Mouse (Mus musculus): ENCODE measurements around the gene Ccdc14. TPM values are rescaled to one million over a fixed set of nuclear protein-coding genes. Genes with fewer than 3 reads are reported as not detected.

Gene Ccdc14
- polyA plus RNA-seq (2012; rRNA removed) = 0.95 and 0.98 TPM in 2 replicates

DNA sequence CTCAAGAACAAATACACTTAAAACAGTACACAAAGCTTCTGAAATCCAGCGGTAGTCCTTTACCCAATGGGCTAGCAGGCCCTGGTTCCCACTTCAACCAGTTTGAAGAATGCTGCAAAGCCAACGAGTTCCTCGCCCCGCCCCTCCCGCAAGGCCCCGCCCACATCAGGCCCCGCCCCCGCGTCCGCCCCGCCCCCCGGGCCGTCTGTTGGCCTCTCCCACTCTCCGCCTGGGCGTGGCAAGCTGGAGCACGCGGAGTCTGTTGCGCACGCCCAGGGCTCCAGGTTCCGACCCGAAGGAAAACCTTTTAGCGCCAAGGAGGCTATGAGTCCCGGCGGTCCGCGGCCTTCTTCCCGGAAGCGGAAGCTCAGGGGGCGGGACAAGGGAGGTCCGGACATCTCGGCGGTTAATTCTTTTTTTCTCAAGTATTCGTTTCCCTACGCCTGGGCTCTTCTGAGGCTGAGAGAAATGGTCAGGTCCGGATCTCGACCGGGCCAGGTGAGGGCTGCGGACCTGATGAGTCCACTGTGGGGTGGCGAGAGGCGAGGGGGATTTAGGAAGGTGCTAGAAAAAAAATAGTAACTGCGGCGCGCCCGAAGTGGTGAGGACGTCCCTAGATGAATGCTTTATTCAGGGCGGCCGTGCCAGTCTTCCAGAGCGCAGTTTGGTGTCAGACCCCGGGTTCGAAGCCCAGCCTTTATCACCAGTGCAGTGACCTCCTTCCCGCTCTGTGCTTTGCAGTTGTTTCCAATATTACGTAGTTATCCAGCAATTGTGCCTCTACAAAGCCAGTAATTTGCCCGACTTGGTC, at the start of gene Ccdc14:
TSS of gene Ccdc14 (plus strand) at position 283 of the 811 bp plus-strand sequence.

DNA sequence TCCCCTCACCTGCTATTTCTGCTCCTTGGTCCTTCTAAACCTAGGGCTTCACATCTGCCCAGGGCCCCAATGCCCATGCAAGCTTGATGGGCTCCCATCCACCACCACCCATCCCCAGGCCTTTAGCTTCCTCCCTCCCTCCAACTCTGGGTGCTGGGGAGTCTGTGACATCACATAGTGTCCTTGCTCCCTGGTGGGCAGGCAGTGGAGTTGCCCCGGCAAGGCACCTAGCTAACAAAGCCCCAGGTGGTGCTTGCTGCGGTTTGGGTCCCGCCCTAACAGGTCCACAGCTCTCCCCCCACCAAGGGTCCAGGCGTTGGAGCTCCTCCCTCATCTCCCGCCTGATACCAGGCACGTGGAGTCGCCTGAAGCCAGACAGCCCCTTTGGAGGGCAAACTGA, 40.8 kb upstream of the Ccdc14 start, which contains the start of gene Ropn1:
TSS of gene Ropn1 (plus strand) at position 301 of the 400 bp plus-strand sequence.

DNA sequence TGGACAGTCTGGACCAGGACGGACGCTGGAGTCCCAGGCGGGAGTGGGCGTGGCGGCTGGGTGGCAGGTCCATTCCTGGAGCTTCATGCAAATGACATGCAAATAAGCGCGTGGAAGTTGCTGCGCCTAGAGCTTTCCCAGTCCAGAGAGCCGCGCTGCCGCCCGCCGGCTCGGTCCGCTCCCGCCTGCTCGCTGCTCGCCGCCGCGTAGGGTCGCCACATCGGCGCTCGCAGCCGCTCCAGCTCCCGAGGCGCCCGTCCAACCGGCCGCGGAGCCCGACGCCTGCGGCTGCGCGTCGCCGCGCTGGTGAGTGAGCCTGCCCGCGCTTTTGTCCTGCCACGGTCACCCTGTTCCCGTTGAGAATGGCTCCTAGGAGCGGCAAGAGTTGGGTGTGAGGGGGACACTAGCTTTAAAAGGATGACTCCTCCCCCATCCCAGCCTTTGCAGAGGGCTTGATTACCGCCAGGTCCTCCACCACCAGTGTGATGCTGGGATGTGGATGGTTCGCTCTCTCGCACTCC, 54.7 kb downstream of the Ccdc14 start, which contains the start of gene Mylk:
TSS of gene Mylk (plus strand) at position 146 of the 521 bp plus-strand sequence.

Other genes with a start within 250 kb of the Ccdc14 start
- 22.2 and 24.3 TPM in 2 replicates for gene Kalrn, start 117.1 kb upstream of the Ccdc14 start, polyA plus RNA-seq (2012; rRNA removed)
- gene Ropn1, start 40.7 kb upstream of the Ccdc14 start, polyA plus RNA-seq (2012; rRNA removed) = not detected in 2 replicates
- gene Mylk, start 54.6 kb downstream of the Ccdc14 start, polyA plus RNA-seq (2012; rRNA removed) = 323 and 335 TPM in 2 replicates